Mouse (Mus musculus) CH12.LX (cell line): ENCODE measurements around the gene Lrrc28.

Source experiments
- BHLHE40 ChIP-seq: IDR thresholded peaks from 2 replicates; pipeline ENCODE4 v1.6.1; 2011; ENCODE audit warnings: mild to moderate bottlenecking, low read depth, low read length, improper control_type of control experiment
- CTCF ChIP-seq, 2 experiments: IDR thresholded peaks in 1 of 2; conservative IDR thresholded peaks in 1 of 2; 2 replicates each; pipeline ENCODE4 v1.5.1; 2011 to 2012; ENCODE audit warnings: low read depth in 2 of 2, low read length in 2 of 2, improper control_type of control experiment in 1 of 2, inconsistent platforms in 1 of 2, mild to moderate bottlenecking in 1 of 2, moderate library complexity in 1 of 2
- EP300 ChIP-seq: IDR thresholded peaks from 2 replicates; pipeline ENCODE4 v1.6.1; 2011; ENCODE audit warnings: low read length, improper control_type of control experiment
- ETS1 ChIP-seq: conservative IDR thresholded peaks from 2 replicates; pipeline ENCODE4 v1.6.1; 2012; ENCODE audit warnings: low read depth, mild to moderate bottlenecking, inconsistent platforms, low read length, improper control_type of control experiment, moderate library complexity
- JUND ChIP-seq: conservative IDR thresholded peaks from 2 replicates; pipeline ENCODE4 v1.6.1; 2011; ENCODE audit warnings: low read depth, low read length, improper control_type of control experiment
- NELFE ChIP-seq: IDR thresholded peaks from 2 replicates; pipeline ENCODE4 v1.6.1; 2011; ENCODE audit warnings: low read depth, low read length, improper control_type of control experiment
- POLR2A ChIP-seq: IDR thresholded peaks from 2 replicates; pipeline ENCODE4 v1.6.1; 2011; ENCODE audit warnings: low read depth, mild to moderate bottlenecking, improper control_type of control experiment, low read length
- POLR2AphosphoS2 ChIP-seq: IDR thresholded peaks from 2 replicates; pipeline ENCODE4 v1.6.1; 2011; ENCODE audit warnings: low read depth, low read length, improper control_type of control experiment
- RCOR1 ChIP-seq: conservative IDR thresholded peaks from 2 replicates; pipeline ENCODE4 v1.6.1; 2012; ENCODE audit warnings: low read depth, mild to moderate bottlenecking, inconsistent platforms, low read length, improper control_type of control experiment
- SIN3A ChIP-seq: IDR thresholded peaks from 2 replicates; pipeline ENCODE4 v1.6.1; 2012; ENCODE audit warnings: low read length, improper control_type of control experiment, inconsistent platforms
- ZC3H11A ChIP-seq: IDR thresholded peaks from 2 replicates; pipeline ENCODE4 v1.6.1; 2012; ENCODE audit warnings: low read depth, mild to moderate bottlenecking, inconsistent platforms, low read length, improper control_type of control experiment
- ZNF384 ChIP-seq: IDR thresholded peaks from 2 replicates; pipeline ENCODE4 v1.6.1; 2012; ENCODE audit warnings: low read depth, low read length, improper control_type of control experiment, inconsistent platforms

- TF ChIP-seq ZNF384 (no peak), POLR2AphosphoS2 (no peak), CTCF (conservative IDR thresholded peaks at IDR 0.05 in 1 of 2, IDR thresholded peaks at IDR 0.05 in 1 of 2; ENCODE audit: low read depth in 2 of 2, low read length in 2 of 2) (no peak), ETS1 (no peak), POLR2A (no peak), EP300 (no peak), JUND (no peak), BHLHE40 (no peak), SIN3A (no peak), NELFE (no peak), RCOR1 (no peak), ZC3H11A (no peak)
These were observed 141.6 kb downstream of the Lrrc28 start for GRCm38 (mm10) chr7:67503281-67504010.
